Mouse (Mus musculus): Measurements from ENCODE around the gene Fndc3a.

- TF ChIP-seq CTCF (IDR thresholded peaks at IDR 0.05; ENCODE audit: low read depth, low read length) (peak; percentile 9; the same call in 1 of the 2 replicates), POLR2A (IDR thresholded peaks at IDR 0.05; ENCODE audit: extremely low read depth, insufficient read depth, low read length) (no peak)
Observed at GRCm38 (mm10) chr14:72504985-72505384, 204.8 kb downstream of the Fndc3a start.
